Mouse (Mus musculus) stomach, postnatal 0 days (tissue): ENCODE results near the gene Klf15. TPM values are rescaled to one million over a fixed set of nuclear protein-coding genes. Genes with fewer than 3 reads are reported as not detected.

ENCODE experiments used
- ATAC-seq: fragments of 200-750 bp; cut with Nextera tagmentation; 2 replicates; pipeline ENCODE4 v1.8.0; 2017; ENCODE audit not compliant: low FRiP score, low TSS enrichment
- DNase-seq: peaks from one replicate; pipeline ENCODE4 v3.0.0-alpha.2; 2016; ENCODE audit warnings: low spot score
- H3K27ac ChIP-seq: fragments of 300-500 bp; sonication (generic); replicated peaks from 2 replicates; pipeline ENCODE4 v1.5.1; 2014; ENCODE audit warnings: mild to moderate bottlenecking, control low read depth
- H3K27me3 ChIP-seq: fragments of 300-500 bp; sonication (generic); 2 replicates; pipeline ENCODE4 v1.6.1; 2014; ENCODE audit warnings: low read length; ENCODE audit not compliant: control insufficient read depth, insufficient read depth
- H3K36me3 ChIP-seq: fragments of 300-500 bp; sonication (generic); 2 replicates; pipeline ENCODE4 v1.6.1; 2014; ENCODE audit warnings: low read length, mixed read lengths; ENCODE audit not compliant: control insufficient read depth, insufficient read depth
- H3K4me1 ChIP-seq: fragments of 300-500 bp; sonication (generic); replicated peaks from 2 replicates; pipeline ENCODE4 v1.6.1; 2014; ENCODE audit warnings: antibody characterized with exemption; ENCODE audit not compliant: control insufficient read depth, insufficient read depth
- H3K4me2 ChIP-seq: fragments of 300-500 bp; sonication (generic); replicated peaks from 2 replicates; pipeline ENCODE4 v1.6.1; 2014; ENCODE audit warnings: low read depth, mild to moderate bottlenecking, control low read depth, moderate library complexity
- H3K4me3 ChIP-seq: fragments of 300-500 bp; sonication (generic); 2 replicates; pipeline ENCODE4 v1.5.1; 2014; ENCODE audit warnings: low read depth, low read length, control low read depth
- H3K9ac ChIP-seq: fragments of 300-500 bp; sonication (generic); 2 replicates; pipeline ENCODE4 v1.6.1; 2014; ENCODE audit warnings: mild to moderate bottlenecking, low read length, control low read depth, mixed read lengths
- H3K9me3 ChIP-seq: fragments of 300-500 bp; sonication (generic); 2 replicates; pipeline ENCODE4 v1.6.1; 2016; ENCODE audit warnings: low read length; ENCODE audit not compliant: control insufficient read depth
- CTCF ChIP-seq: IDR thresholded peaks from 2 replicates; pipeline ENCODE4 v1.5.1; 2016; ENCODE audit warnings: antibody characterized with exemption, low read depth, mild to moderate bottlenecking, moderate library complexity
- EP300 ChIP-seq: optimal IDR thresholded peaks from 2 replicates; pipeline ENCODE3; 2016; ENCODE audit warnings: antibody characterized with exemption
- WGBS: fragments of 180-500 bp; shearing (Covaris S2); extraction: QIAGEN DNeasy Blood & Tissue Kit; methylation state at CpG from one replicate; pipeline ENCODE4 v1.1.7; 2014; 5-methylcytosine and 5-hydroxymethylcytosine counted together
- polyA plus RNA-seq: library from polyadenylated mRNA; unstranded; fragments of >200 nt; fragmentation: Nextera tagmentation; extraction: Ambion mirVana; gene quantifications from 2 replicates; pipeline ENCODE4 v1.2.1, GENCODE M21; 2015

The Klf15 gene
- polyA plus RNA-seq, 1 experiment from 2014 or later, result 4.1 TPM

DNA sequence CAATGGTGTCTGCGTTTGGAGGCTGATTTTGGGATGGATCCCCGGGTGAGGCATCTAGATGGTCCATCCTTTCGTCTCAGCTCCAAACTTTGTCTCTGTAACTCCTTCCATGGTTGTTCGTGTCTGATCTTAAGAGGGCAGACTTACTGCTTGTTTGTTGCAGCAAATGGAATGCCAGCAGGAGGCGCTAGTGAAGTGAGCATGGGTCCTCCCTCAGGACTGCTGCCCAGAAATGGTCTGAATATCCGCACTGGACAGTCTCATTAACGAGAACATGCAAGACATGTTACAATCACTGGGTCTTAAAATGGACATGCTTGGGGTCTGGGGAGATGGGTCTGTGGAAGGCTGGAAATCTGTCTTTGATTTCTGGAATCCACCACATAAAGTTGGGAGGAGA is 12.2 kb upstream of the Klf15 start:
- H3K9me3 ChIP-seq, result no peaks in the 10 kb centered on the region
- ATAC-seq (peak; percentile 54; the same call in 1 of the 2 replicates), DNase-seq (peak; percentile 88)
- peak; percentile 95 for TF ChIP-seq CTCF
- no peak for TF ChIP-seq EP300
- H3K4me1 ChIP-seq, result no peaks in the 10 kb centered on the region
- H3K4me2 ChIP-seq, result no peak overlapping the region
- no peak overlapping the region for H3K9ac ChIP-seq
- 25% methylated on average over 7 of the region's 7 CpGs for WGBS
- H3K27me3 ChIP-seq, result no peaks in the 10 kb centered on the region
- no peak overlapping the region for H3K4me3 ChIP-seq
- no peaks in the 10 kb centered on the region for H3K36me3 ChIP-seq
- H3K27ac ChIP-seq, result no peak overlapping the region

GRCm38 (mm10) chr6:90450697-90451096 is 11.7 kb upstream of the Klf15 start:
- WGBS, result 71% methylated on average over 5 of the region's 5 CpGs
- no peak overlapping the region for H3K4me2 ChIP-seq
- H3K9ac ChIP-seq, result no peak overlapping the region
- no peak overlapping the region for H3K27ac ChIP-seq
- no peak overlapping the region for H3K4me3 ChIP-seq
- no peaks in the 10 kb centered on the region for H3K27me3 ChIP-seq
- H3K9me3 ChIP-seq, result no peaks in the 10 kb centered on the region
- ATAC-seq, result peak; percentile 35; the same call in 1 of the 2 replicates
- H3K4me1 ChIP-seq, result no peaks in the 10 kb centered on the region
- no peaks in the 10 kb centered on the region for H3K36me3 ChIP-seq
- no peak for DNase-seq
- no peak for TF ChIP-seq EP300
- TF ChIP-seq CTCF, result no peak

DNA sequence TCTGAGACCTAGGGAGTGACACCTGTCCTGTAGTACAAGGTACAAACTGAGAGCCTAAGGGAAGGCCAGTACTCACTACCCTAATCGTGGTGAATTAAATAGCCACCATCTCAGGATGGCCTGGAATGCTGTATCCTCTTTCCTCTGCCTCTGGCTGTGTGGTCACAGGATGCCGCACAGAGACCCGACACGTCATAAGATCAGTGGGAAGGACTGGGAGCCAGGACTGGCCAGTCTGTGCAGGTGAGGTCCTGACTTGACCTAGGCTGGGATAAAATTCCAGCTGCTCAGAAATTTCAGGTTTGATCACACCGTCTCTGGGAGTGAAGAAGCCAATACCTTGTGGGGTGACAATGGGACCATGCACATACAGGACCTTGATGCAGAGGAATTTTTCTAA is 10.9 kb upstream of the Klf15 start:
- no peaks in the 10 kb centered on the region for H3K36me3 ChIP-seq
- no peak overlapping the region for H3K4me2 ChIP-seq
- no peaks in the 10 kb centered on the region for H3K4me1 ChIP-seq
- 82% methylated on average over 5 of the region's 5 CpGs for WGBS
- no peaks in the 10 kb centered on the region for H3K9me3 ChIP-seq
- ATAC-seq, result no peak
- no peak for TF ChIP-seq CTCF
- TF ChIP-seq EP300, result no peak
- no peaks in the 10 kb centered on the region for H3K27me3 ChIP-seq
- no peak overlapping the region for H3K4me3 ChIP-seq
- no peak overlapping the region for H3K27ac ChIP-seq
- H3K9ac ChIP-seq, result no peak overlapping the region
- DNase-seq, result no peak

DNA sequence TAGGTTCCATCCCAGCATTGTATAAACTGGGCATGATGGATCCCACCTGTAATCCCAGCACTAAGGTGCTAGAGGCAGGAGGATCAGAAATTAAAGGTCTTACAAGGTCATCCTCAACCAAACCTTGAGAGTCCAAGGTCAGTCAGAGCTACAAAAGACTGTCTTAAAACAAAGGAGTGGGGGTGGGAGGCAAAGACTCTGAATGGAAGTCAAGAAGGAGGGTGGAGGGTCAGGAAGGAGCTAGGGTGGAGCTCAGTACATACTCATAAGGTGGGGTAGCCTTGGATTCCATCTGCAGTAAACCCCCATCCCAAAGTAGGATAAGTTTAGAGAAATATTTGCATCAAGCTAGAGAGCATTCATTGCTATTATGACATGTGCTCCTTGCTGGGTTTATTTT is 9.8 kb upstream of the Klf15 start:
- no peaks in the 10 kb centered on the region for H3K4me1 ChIP-seq
- H3K36me3 ChIP-seq, result no peaks in the 10 kb centered on the region
- no peak overlapping the region for H3K4me2 ChIP-seq
- H3K27ac ChIP-seq, result no peak overlapping the region
- H3K9ac ChIP-seq, result no peak overlapping the region
- no peaks in the 10 kb centered on the region for H3K9me3 ChIP-seq
- DNase-seq (no peak), ATAC-seq (no peak)
- H3K27me3 ChIP-seq, result no peaks in the 10 kb centered on the region
- no peak overlapping the region for H3K4me3 ChIP-seq
- TF ChIP-seq EP300, result no peak
- no peak for TF ChIP-seq CTCF

DNA sequence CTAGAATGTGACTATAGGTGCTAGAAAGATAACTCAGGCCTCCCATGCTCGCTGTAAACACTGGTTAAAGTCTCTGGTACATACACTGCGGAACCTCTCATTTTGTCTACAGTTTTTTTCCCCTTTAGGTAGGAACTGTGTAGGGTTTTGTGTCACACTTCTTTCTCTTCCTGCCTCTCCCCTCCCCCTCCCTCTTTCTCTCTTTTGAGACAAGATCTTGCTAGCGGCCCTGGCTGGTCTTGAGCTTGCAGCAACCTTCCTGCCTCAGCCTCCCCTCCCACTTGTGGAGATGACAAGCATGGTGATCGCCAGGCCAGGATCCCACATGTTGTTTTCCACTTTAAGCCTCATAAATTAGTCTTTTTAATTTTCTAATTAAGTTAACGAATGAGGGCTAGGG is 8.6 kb upstream of the Klf15 start:
- H3K27me3 ChIP-seq, result no peaks in the 10 kb centered on the region
- no peak overlapping the region for H3K9ac ChIP-seq
- 80% methylated on average over 5 of the region's 5 CpGs for WGBS
- ATAC-seq, result no peak
- no peaks in the 10 kb centered on the region for H3K4me1 ChIP-seq
- no peak for TF ChIP-seq EP300
- TF ChIP-seq CTCF, result no peak
- no peak overlapping the region for H3K27ac ChIP-seq
- DNase-seq, result no peak
- no peaks in the 10 kb centered on the region for H3K36me3 ChIP-seq
- H3K4me2 ChIP-seq, result no peak overlapping the region
- H3K9me3 ChIP-seq, result no peaks in the 10 kb centered on the region
- H3K4me3 ChIP-seq, result no peak overlapping the region

GRCm38 (mm10) chr6:90457421-90457820 is 5.0 kb upstream of the Klf15 start:
- no peak for DNase-seq
- Histone ChIP-seq H3K9ac (no peak overlapping the region), H3K4me3 (no peak overlapping the region), H3K9me3 (no peaks in the 10 kb centered on the region), H3K4me1 (no peaks in the 10 kb centered on the region), H3K27me3 (peaks cover 3% of the 10 kb centered on the region; the same call in 1 of the 2 replicates), H3K36me3 (no peaks in the 10 kb centered on the region), H3K27ac (no peak overlapping the region), H3K4me2 (no peak overlapping the region)
- TF ChIP-seq CTCF (no peak), EP300 (no peak)
- ATAC-seq, result no peak
- whole genome bisulfite sequencing, result 76% methylated on average over 2 of the region's 2 CpGs
